Mouse (Mus musculus): ENCODE measurements around the gene Tpcn1.

Gene Tpcn1

GRCm38 (mm10) chr5:120609246-120609775, 20.8 kb upstream of the Tpcn1 start:
- no peak for DNase-seq (ENCODE audit: low read depth, low spot score)

GRCm38 (mm10) chr5:120607335-120607734, 18.9 kb upstream of the Tpcn1 start:
- DNase-seq (ENCODE audit: low read depth, low spot score) = no peak

- no peak for DNase-seq (ENCODE audit: low read depth, low spot score)
These were observed 18.2 kb upstream of the Tpcn1 start for GRCm38 (mm10) chr5:120606590-120607200.

GRCm38 (mm10) chr5:120605688-120606087, 17.2 kb upstream of the Tpcn1 start:
- peak; percentile 89 for DNase-seq (ENCODE audit: low read depth, low spot score)

- no peak for DNase-seq (ENCODE audit: low read depth, low spot score)
These were observed 16.8 kb upstream of the Tpcn1 start for GRCm38 (mm10) chr5:120605241-120605661.

- DNase-seq (ENCODE audit: low read depth, low spot score) = peak; percentile 71
These were observed 16.4 kb upstream of the Tpcn1 start for GRCm38 (mm10) chr5:120604839-120605238.

GRCm38 (mm10) chr5:120603515-120603914, 15.0 kb upstream of the Tpcn1 start:
- no peak for DNase-seq (ENCODE audit: low read depth, low spot score)

- DNase-seq (ENCODE audit: low read depth, low spot score) = no peak
These were observed 13.7 kb upstream of the Tpcn1 start for GRCm38 (mm10) chr5:120602210-120602609.

GRCm38 (mm10) chr5:120600946-120601668, 12.6 kb upstream of the Tpcn1 start:
- no peak for DNase-seq (ENCODE audit: low read depth, low spot score)

- no peak for DNase-seq (ENCODE audit: low read depth, low spot score)
These were observed 11.2 kb upstream of the Tpcn1 start for GRCm38 (mm10) chr5:120599625-120600024.

GRCm38 (mm10) chr5:120594485-120594884, 6.0 kb upstream of the Tpcn1 start:
- no peak for DNase-seq (ENCODE audit: low read depth, low spot score)

GRCm38 (mm10) chr5:120592141-120592540, 3.7 kb upstream of the Tpcn1 start:
- no peak for DNase-seq (ENCODE audit: low read depth, low spot score)

- DNase-seq (ENCODE audit: low read depth, low spot score) = no peak
These were observed 2.0 kb upstream of the Tpcn1 start for GRCm38 (mm10) chr5:120590356-120591010.

GRCm38 (mm10) chr5:120587940-120588568, 419 bp downstream of the Tpcn1 start:
- no peak for DNase-seq (ENCODE audit: low read depth, low spot score)

- no peak for DNase-seq (ENCODE audit: low read depth, low spot score)
These were observed 902 bp downstream of the Tpcn1 start for GRCm38 (mm10) chr5:120587616-120587926.

- DNase-seq (ENCODE audit: low read depth, low spot score) = no peak
These were observed 1.5 kb downstream of the Tpcn1 start for GRCm38 (mm10) chr5:120586741-120587615.

GRCm38 (mm10) chr5:120584968-120585367, 3.5 kb downstream of the Tpcn1 start:
- no peak for DNase-seq (ENCODE audit: low read depth, low spot score)

GRCm38 (mm10) chr5:120583511-120583910, 5.0 kb downstream of the Tpcn1 start:
- no peak for DNase-seq (ENCODE audit: low read depth, low spot score)

GRCm38 (mm10) chr5:120582002-120582401, 6.5 kb downstream of the Tpcn1 start:
- DNase-seq (ENCODE audit: low read depth, low spot score) = no peak

- DNase-seq (ENCODE audit: low read depth, low spot score) = no peak
These were observed 8.4 kb downstream of the Tpcn1 start for GRCm38 (mm10) chr5:120579898-120580626.

Data from retina, postnatal 7 days (tissue).